Mouse (Mus musculus) olfactory bulb, adult 2 months (tissue): ENCODE measurements around the gene Myt1.
"Not testable (repeated sequence)": the region's sequence is repeated elsewhere in the genome, so short reads cannot be mapped to it uniquely, and the experiment has no call there.

Experiments used
- CTCF ChIP-seq: fragments of 200-500 bp; IDR thresholded peaks from 2 replicates; pipeline ENCODE4 v1.5.1; 2012; ENCODE audit warnings: low read depth, mild to moderate bottlenecking, low read length, moderate library complexity; ENCODE audit not compliant: insufficient read depth
- POLR2A ChIP-seq: fragments of 200-500 bp; IDR thresholded peaks from 2 replicates; pipeline ENCODE4 v1.6.1; 2012; ENCODE audit warnings: mild to moderate bottlenecking, low read depth, low read length, moderate library complexity; ENCODE audit not compliant: insufficient read depth

GRCm38 (mm10) chr2:181793186-181793585 lies 30.1 kb downstream of the Myt1 start:
- TF ChIP-seq POLR2A, CTCF: not testable (repeated sequence)
